Mouse (Mus musculus) MEL (cell line): Measurements from ENCODE around the gene Brpf3. TPM values are rescaled to one million over a fixed set of nuclear protein-coding genes. Genes with fewer than 3 reads are reported as not detected.

Experiments
- DNase-seq: peaks from one replicate; pipeline ENCODE4 v3.0.0; 2011; ENCODE audit warnings: low read depth, low spot score
- H3K27ac ChIP-seq: 2 replicates; pipeline ENCODE4 v1.5.1; 2012; ENCODE audit warnings: low read depth, mild to moderate bottlenecking, control low read depth, low read length, moderate library complexity; ENCODE audit not compliant: control insufficient read depth
- H3K27me3 ChIP-seq, 2 experiments: fragments of 150-350 bp in 1 of 2; sonication (generic) in 1 of 2; 2 replicates each; pipeline ENCODE4 v1.6.1; 2012; ENCODE audit warnings: low read length in 2 of 2, mild to moderate bottlenecking in 2 of 2, improper control_type of control experiment in 1 of 2, moderate library complexity in 1 of 2; ENCODE audit not compliant: insufficient read depth in 2 of 2, control insufficient read depth in 1 of 2
- H3K36me3 ChIP-seq, 2 experiments: 2 replicates each; pipeline ENCODE4 v1.6.1; 2012 to 2014; ENCODE audit warnings: low read length in 2 of 2, improper control_type of control experiment in 1 of 2, inconsistent platforms in 1 of 2, mild to moderate bottlenecking in 1 of 2; ENCODE audit not compliant: insufficient read depth in 2 of 2, control insufficient read depth in 1 of 2
- H3K4me1 ChIP-seq, 2 experiments: fragments of 150-350 bp in 1 of 2; sonication (generic) in 1 of 2; 2 replicates each; pipeline ENCODE4 v1.6.1; 2012; ENCODE audit warnings: low read length in 2 of 2, improper control_type of control experiment in 1 of 2, mild to moderate bottlenecking in 1 of 2; ENCODE audit not compliant: insufficient read depth in 2 of 2, control insufficient read depth in 1 of 2
- H3K4me3 ChIP-seq, 2 experiments: fragments of 150-350 bp in 1 of 2; sonication (generic) in 1 of 2; 2 replicates each; pipeline ENCODE4 v1.5.1; 2012; ENCODE audit warnings: low read depth in 2 of 2, low read length in 2 of 2, mild to moderate bottlenecking in 2 of 2, moderate library complexity in 2 of 2, control low read depth in 1 of 2, improper control_type of control experiment in 1 of 2; ENCODE audit not compliant: control insufficient read depth in 1 of 2, insufficient read depth in 1 of 2
- H3K79me2 ChIP-seq: 2 replicates; pipeline ENCODE4 v1.6.1; 2012; ENCODE audit warnings: mild to moderate bottlenecking, low read length, moderate library complexity; ENCODE audit not compliant: control insufficient read depth, poor library complexity, insufficient read depth
- H3K9ac ChIP-seq: 2 replicates; pipeline ENCODE4 v1.6.1; 2012; ENCODE audit warnings: low read depth, mild to moderate bottlenecking, control low read depth, low read length, moderate library complexity; ENCODE audit not compliant: control insufficient read depth, poor library complexity, severe bottlenecking
- H3K9me3 ChIP-seq: fragments of 150-350 bp; sonication (generic); replicated peaks from 2 replicates; pipeline ENCODE4 v1.6.1; 2012; ENCODE audit warnings: mild to moderate bottlenecking, low read length, improper control_type of control experiment, moderate library complexity; ENCODE audit not compliant: insufficient read depth
- BHLHE40 ChIP-seq: IDR thresholded peaks from 2 replicates; pipeline ENCODE4 v1.6.1; 2012; ENCODE audit warnings: low read depth, mild to moderate bottlenecking, inconsistent platforms, low read length, improper control_type of control experiment, borderline replicate concordance
- CHD1 ChIP-seq: IDR thresholded peaks from 2 replicates; pipeline ENCODE4 v1.6.1; 2012; ENCODE audit warnings: low read depth, mild to moderate bottlenecking, inconsistent platforms, low read length, improper control_type of control experiment
- CTCF ChIP-seq, 3 experiments: IDR thresholded peaks in 2 of 3; conservative IDR thresholded peaks in 1 of 3; 2 replicates each; pipeline ENCODE4 v1.5.1; 2011 to 2012; ENCODE audit warnings: low read length in 3 of 3, low read depth in 2 of 3, mild to moderate bottlenecking in 2 of 3, improper control_type of control experiment in 1 of 3, inconsistent platforms in 1 of 3, mixed read lengths in 1 of 3, moderate library complexity in 1 of 3; ENCODE audit not compliant: control insufficient read depth in 1 of 3, insufficient read depth in 1 of 3, poor library complexity in 1 of 3, severe bottlenecking in 1 of 3
- E2F4 ChIP-seq: IDR thresholded peaks from 2 replicates; pipeline ENCODE4 v1.6.1; 2011; ENCODE audit warnings: low read depth, low read length, improper control_type of control experiment, borderline replicate concordance
- EP300 ChIP-seq, 2 experiments: IDR thresholded peaks; 2 replicates each; pipeline ENCODE4 v1.6.1; 2011; ENCODE audit warnings: improper control_type of control experiment in 2 of 2, low read length in 2 of 2, low read depth in 1 of 2, mild to moderate bottlenecking in 1 of 2
- GATA1 ChIP-seq: IDR thresholded peaks from 2 replicates; pipeline ENCODE4 v1.6.1; 2011; ENCODE audit warnings: low read depth, low read length, improper control_type of control experiment
- HCFC1 ChIP-seq: IDR thresholded peaks from 2 replicates; pipeline ENCODE4 v1.6.1; 2012; ENCODE audit warnings: low read depth, mild to moderate bottlenecking, inconsistent platforms, low read length, improper control_type of control experiment, moderate library complexity
- MAFK ChIP-seq: IDR thresholded peaks from 2 replicates; pipeline ENCODE4 v1.6.1; 2011; ENCODE audit warnings: low read depth, mild to moderate bottlenecking, low read length, improper control_type of control experiment, borderline replicate concordance
- MAX ChIP-seq: IDR thresholded peaks from 2 replicates; pipeline ENCODE4 v1.6.1; 2011; ENCODE audit warnings: low read length, improper control_type of control experiment
- MAZ ChIP-seq: IDR thresholded peaks from 2 replicates; pipeline ENCODE4 v1.6.1; 2012; ENCODE audit warnings: low read depth, mild to moderate bottlenecking, inconsistent platforms, low read length, improper control_type of control experiment
- MEF2A ChIP-seq: IDR thresholded peaks from 2 replicates; pipeline ENCODE4 v1.6.1; 2014; ENCODE audit warnings: low read depth, mild to moderate bottlenecking, inconsistent platforms, low read length, improper control_type of control experiment; ENCODE audit not compliant: poor library complexity, insufficient replicate concordance, severe bottlenecking; ENCODE audit errors: extremely low read depth
- NRF1 ChIP-seq: IDR thresholded peaks from 2 replicates; pipeline ENCODE4 v1.6.1; 2014; ENCODE audit warnings: low read depth, mild to moderate bottlenecking, inconsistent platforms, low read length, improper control_type of control experiment, moderate library complexity; ENCODE audit not compliant: poor library complexity, insufficient read depth, severe bottlenecking
- POLR2A ChIP-seq, 2 experiments: IDR thresholded peaks; 2 replicates each; pipeline ENCODE4 v1.6.1; 2011 to 2012; ENCODE audit warnings: low read length in 2 of 2, mild to moderate bottlenecking in 2 of 2, control low read depth in 1 of 2, improper control_type of control experiment in 1 of 2, low read depth in 1 of 2, moderate library complexity in 1 of 2; ENCODE audit not compliant: control insufficient read depth in 1 of 2, insufficient read depth in 1 of 2, poor library complexity in 1 of 2
- POLR2AphosphoS2 ChIP-seq: IDR thresholded peaks from 2 replicates; pipeline ENCODE4 v1.6.1; 2011; ENCODE audit warnings: low read length, improper control_type of control experiment
- RAD21 ChIP-seq: IDR thresholded peaks from 2 replicates; pipeline ENCODE4 v1.6.1; 2011; ENCODE audit warnings: mild to moderate bottlenecking, low read depth, low read length, improper control_type of control experiment
- RCOR1 ChIP-seq: IDR thresholded peaks from 2 replicates; pipeline ENCODE4 v1.6.1; 2012; ENCODE audit warnings: low read depth, mild to moderate bottlenecking, inconsistent platforms, low read length, improper control_type of control experiment
- SIN3A ChIP-seq: IDR thresholded peaks from 2 replicates; pipeline ENCODE4 v1.6.1; 2012; ENCODE audit warnings: low read length, improper control_type of control experiment, inconsistent platforms
- SMC3 ChIP-seq: IDR thresholded peaks from 2 replicates; pipeline ENCODE4 v1.6.1; 2011; ENCODE audit warnings: low read depth, low read length, improper control_type of control experiment
- TAL1 ChIP-seq: IDR thresholded peaks from 2 replicates; pipeline ENCODE4 v1.6.1; 2012; ENCODE audit warnings: mild to moderate bottlenecking, inconsistent platforms, low read length, moderate library complexity, mixed read lengths
- TBP ChIP-seq: IDR thresholded peaks from 2 replicates; pipeline ENCODE4 v1.8.0; 2011; ENCODE audit warnings: low read depth, low read length, improper control_type of control experiment
- TCF12 ChIP-seq: IDR thresholded peaks from 2 replicates; pipeline ENCODE4 v1.6.1; 2014; ENCODE audit warnings: low read depth, mild to moderate bottlenecking, inconsistent platforms, low read length, improper control_type of control experiment, moderate library complexity
- USF1 ChIP-seq: IDR thresholded peaks from 2 replicates; pipeline ENCODE4 v1.6.1; 2014; ENCODE audit warnings: low read depth, mild to moderate bottlenecking, inconsistent platforms, low read length, improper control_type of control experiment, moderate library complexity
- USF2 ChIP-seq, 2 experiments: IDR thresholded peaks; 2 replicates each; pipeline ENCODE4 v1.6.1; 2011 to 2012; ENCODE audit warnings: improper control_type of control experiment in 2 of 2, low read length in 2 of 2, borderline replicate concordance in 1 of 2, inconsistent platforms in 1 of 2, low read depth in 1 of 2, mild to moderate bottlenecking in 1 of 2; ENCODE audit not compliant: insufficient read depth in 1 of 2
- ZC3H11A ChIP-seq: IDR thresholded peaks from 2 replicates; pipeline ENCODE4 v1.6.1; 2012; ENCODE audit warnings: low read depth, mild to moderate bottlenecking, inconsistent platforms, low read length, improper control_type of control experiment
- ZKSCAN1 ChIP-seq: IDR thresholded peaks from 2 replicates; pipeline ENCODE4 v1.6.1; 2012; ENCODE audit warnings: low read depth, mild to moderate bottlenecking, inconsistent platforms, low read length, improper control_type of control experiment, moderate library complexity
- ZMIZ1 ChIP-seq: IDR thresholded peaks from 2 replicates; pipeline ENCODE4 v1.6.1; 2012; ENCODE audit warnings: low read depth, mild to moderate bottlenecking, inconsistent platforms, low read length, improper control_type of control experiment, moderate library complexity
- ZNF384 ChIP-seq: IDR thresholded peaks from 2 replicates; pipeline ENCODE4 v1.6.1; 2012; ENCODE audit warnings: low read depth, mild to moderate bottlenecking, inconsistent platforms, low read length, improper control_type of control experiment
- polyA plus RNA-seq, 2 experiments: library from polyadenylated mRNA; stranded (reverse) in 1 of 2; unstranded in 1 of 2; fragments of >175 nt in 1 of 2; fragments of >200 nt in 1 of 2; gene quantifications; 2 replicates each; pipeline versions ENCODE4 v1.2.1 to v1.2.4; 2012; ENCODE audit warnings: low replicate concordance in 2 of 2, low read depth in 1 of 2; ENCODE audit not compliant: insufficient read length in 2 of 2, insufficient read depth in 1 of 2, missing spikeins in 1 of 2
- total RNA-seq: library from RNA; depleted of rRNA; stranded (reverse); fragments of 300-350 nt; gene quantifications from 2 replicates; pipeline ENCODE4 v1.2.3, GENCODE M21; 2012

Brpf3 gene
- total and polyA plus RNA-seq, 3 experiments = 1.7 to 23.7 TPM; not detected in 1

DNA sequence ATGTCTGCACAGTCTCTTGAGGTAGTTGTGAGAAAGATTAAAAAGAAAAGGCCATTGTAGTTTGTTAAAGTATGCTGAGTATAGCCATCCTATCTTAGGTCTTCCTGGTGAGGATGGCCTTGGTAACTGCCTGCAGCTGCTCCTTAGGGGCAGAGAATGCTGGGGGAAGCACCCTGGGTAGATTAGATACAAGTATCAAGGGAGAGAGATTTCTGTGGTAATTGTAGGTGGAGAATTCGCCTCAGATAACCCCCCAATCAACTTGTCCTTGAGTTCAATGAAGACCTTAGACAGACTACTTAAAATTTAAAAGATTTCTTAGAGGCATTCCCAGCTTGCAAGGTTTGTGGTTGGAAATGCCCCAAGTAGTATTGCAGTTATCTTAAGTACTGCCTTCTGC lies 2.4 kb downstream of the Brpf3 start:
- Histone ChIP-seq H3K27ac (peak overlapping the region; percentile 9; the same call in 1 of the 2 replicates), H3K9me3 (no peaks in the 10 kb centered on the region), H3K79me2 (peaks cover 11% of the 10 kb centered on the region), H3K36me3 (peaks cover 0 to 46% of the 10 kb centered on the region in 2 experiments; a peak in 2 of 4 replicates), H3K9ac (no peak overlapping the region), H3K27me3 (no peaks in the 10 kb centered on the region), H3K4me1 (peaks cover 25 to 30% of the 10 kb centered on the region in 2 experiments), H3K4me3 (no peak overlapping the region)
- DNase-seq = peak; percentile 60
- no peak for TF ChIP-seq BHLHE40
- peak; percentile 88 for TF ChIP-seq RCOR1
- TF ChIP-seq RAD21 = no peak
- no peak for TF ChIP-seq MAX
- no peak for TF ChIP-seq MAZ
- TF ChIP-seq ZNF384 = no peak
- peak; percentile 32 to 71 for TF ChIP-seq EP300 (IDR thresholded peaks at IDR 0.05; ENCODE audit: low read depth in 1 of 2, low read length in 2 of 2)
- TF ChIP-seq SMC3 = no peak
- no peak for TF ChIP-seq TBP
- no peak for TF ChIP-seq USF2 (IDR thresholded peaks at IDR 0.05; ENCODE audit: borderline replicate concordance in 1 of 2, insufficient read depth in 1 of 2, low read depth in 1 of 2, low read length in 2 of 2)
- TF ChIP-seq SIN3A = 0 out of 2 replicates have a peak, but pooled peaks have one; percentile 13
- TF ChIP-seq TAL1 = peak; percentile 29; the same call in 1 of the 2 replicates
- TF ChIP-seq POLR2A (IDR thresholded peaks at IDR 0.05; ENCODE audit: control insufficient read depth in 1 of 2, insufficient read depth in 1 of 2, low read depth in 1 of 2, low read length in 2 of 2, poor library complexity in 1 of 2) = no peak
- no peak for TF ChIP-seq ZC3H11A
- TF ChIP-seq CTCF (IDR thresholded peaks at IDR 0.05 in 2 of 3, conservative IDR thresholded peaks at IDR 0.05 in 1 of 3; ENCODE audit: control insufficient read depth in 1 of 3, insufficient read depth in 1 of 3, low read depth in 2 of 3, low read length in 3 of 3, poor library complexity in 1 of 3, severe bottlenecking in 1 of 3) = no peak
- TF ChIP-seq NRF1 = no peak
- peak; percentile 70 for TF ChIP-seq GATA1
- no peak for TF ChIP-seq USF1
- no peak for TF ChIP-seq CHD1
- TF ChIP-seq ZMIZ1 = no peak
- TF ChIP-seq E2F4 = no peak
- peak; percentile 80 for TF ChIP-seq TCF12
- TF ChIP-seq HCFC1 = no peak
- no peak for TF ChIP-seq ZKSCAN1
- no peak for TF ChIP-seq MEF2A
- no peak for TF ChIP-seq POLR2AphosphoS2
- no peak for TF ChIP-seq MAFK
